Mouse (Mus musculus) forebrain, embryonic 15.5 days (tissue): ENCODE measurements around the gene Srsf12. TPM values are rescaled to one million over a fixed set of nuclear protein-coding genes. Genes with fewer than 3 reads are reported as not detected.

Experiments
- polyA plus RNA-seq: library from polyadenylated mRNA; unstranded; fragments of >200 nt; fragmentation: Nextera tagmentation; extraction: Ambion mirVana; gene quantifications from 2 replicates; pipeline ENCODE4 v1.2.1, GENCODE M21; 2015

Srsf12 gene
- polyA plus RNA-seq, 1 experiment from 2014 or later, result 33.9 TPM

Other genes with a start within 250 kb of the Srsf12 start
- gene Rragd, start 226.0 kb upstream of the Srsf12 start, polyA plus RNA-seq, result 23.7 and 26.6 TPM in 2 replicates
- gene Ube2j1, start 177.6 kb upstream of the Srsf12 start, polyA plus RNA-seq, result 46.0 and 49.2 TPM in 2 replicates
- gene Gabrr2, start 146.0 kb upstream of the Srsf12 start, polyA plus RNA-seq, result 0.48 and 0.74 TPM in 2 replicates
- gene Gabrr1, start 76.5 kb upstream of the Srsf12 start, polyA plus RNA-seq, result 0.08 and 0.14 TPM in 2 replicates
- 2.5 and 3.0 TPM in 2 replicates for gene Pm20d2, start 19.3 kb upstream of the Srsf12 start, polyA plus RNA-seq
- gene Pnrc1, start 81.2 kb downstream of the Srsf12 start, polyA plus RNA-seq, result 95.2 and 97.1 TPM in 2 replicates
- 31.9 TPM in 2 replicates for gene Rngtt, start 101.3 kb downstream of the Srsf12 start, polyA plus RNA-seq